Mouse (Mus musculus): ENCODE measurements around the gene Pxmp4. TPM values are rescaled to one million over a fixed set of nuclear protein-coding genes. Genes with fewer than 3 reads are reported as not detected.

Gene Pxmp4
- total RNA-seq, 2 experiments from 2014 or later, result 23.9 to 26.0 TPM

- intact Hi-C loops (cut with DNase I), result loop anchor here (5.0 kb wide), 2 partner anchors 63 to 178 kb away; partner anchors contain the start of genes Actl10 and Cbfa2t2
- no peak for DNase-seq (ENCODE audit: low spot score)
These were observed 11.5 kb upstream of the Pxmp4 start for GRCm38 (mm10) chr2:154614841-154615576.

GRCm38 (mm10) chr2:154613118-154614115 is 9.9 kb upstream of the Pxmp4 start, which contains the start of the genes Zfp341 and 4930519P11Rik:
Zfp341 (plus strand) TSS chr2:154613297.
4930519P11Rik (minus strand) TSS chr2:154613437.
- intact Hi-C loops (cut with DNase I), result loop anchor here (2.0 to 5.0 kb wide), 3 partner anchors 61 to 197 kb away; partner anchors contain the start of genes Actl10 and Cbfa2t2
- peak; percentile 85 for DNase-seq (ENCODE audit: low spot score)

GRCm38 (mm10) chr2:154609050-154609767 is 5.7 kb upstream of the Pxmp4 start:
- no peak for DNase-seq (ENCODE audit: low spot score)
- intact Hi-C loops (cut with DNase I), result no loop called here

GRCm38 (mm10) chr2:154606965-154607364 is 3.5 kb upstream of the Pxmp4 start:
- DNase-seq (ENCODE audit: low spot score), result no peak
- intact Hi-C loops (cut with DNase I), result no loop called here

GRCm38 (mm10) chr2:154604156-154604555 is 648 bp upstream of the Pxmp4 start:
- intact Hi-C loops (cut with DNase I), result no loop called here
- DNase-seq (ENCODE audit: low spot score), result no peak

GRCm38 (mm10) chr2:154603007-154603637 is 386 bp downstream of the Pxmp4 start:
- intact Hi-C loops (cut with DNase I), result no loop called here
- DNase-seq (ENCODE audit: low spot score), result no peak

- intact Hi-C loops (cut with DNase I), result loop anchor here (2.0 kb wide), 1 partner anchor 31 kb away; no protein-coding TSS in a partner anchor
- no peak for DNase-seq (ENCODE audit: low spot score)
These were observed 2.2 kb downstream of the Pxmp4 start for GRCm38 (mm10) chr2:154601324-154601723.

- DNase-seq (ENCODE audit: low spot score), result no peak
- intact Hi-C loops (cut with DNase I), result loop anchor here (2.0 kb wide), 1 partner anchor 30 kb away; no protein-coding TSS in a partner anchor
These were observed 2.9 kb downstream of the Pxmp4 start for GRCm38 (mm10) chr2:154600586-154600985.

GRCm38 (mm10) chr2:154597399-154597798 is 6.1 kb downstream of the Pxmp4 start:
- no peak for DNase-seq (ENCODE audit: low spot score)
- intact Hi-C loops (cut with DNase I), result no loop called here

GRCm38 (mm10) chr2:154595775-154596174 is 7.7 kb downstream of the Pxmp4 start:
- intact Hi-C loops (cut with DNase I), result no loop called here
- no peak for DNase-seq (ENCODE audit: low spot score)

- no peak for DNase-seq (ENCODE audit: low spot score)
- intact Hi-C loops (cut with DNase I), result no loop called here
These were observed 10.5 kb downstream of the Pxmp4 start for GRCm38 (mm10) chr2:154593025-154593424.

- DNase-seq (ENCODE audit: low spot score), result no peak
- intact Hi-C loops (cut with DNase I), result no loop called here
These were observed 12.3 kb downstream of the Pxmp4 start for GRCm38 (mm10) chr2:154591239-154591638.

GRCm38 (mm10) chr2:154589051-154589450 is 14.5 kb downstream of the Pxmp4 start:
- no peak for DNase-seq (ENCODE audit: low spot score)
- intact Hi-C loops (cut with DNase I), result loop anchor here (5.0 kb wide), 1 partner anchor 37 kb away; the partner anchor contains the start of gene Actl10

GRCm38 (mm10) chr2:154586405-154586804 is 17.1 kb downstream of the Pxmp4 start:
- intact Hi-C loops (cut with DNase I), result loop anchor here (5.0 kb wide), 1 partner anchor 34 kb away; the partner anchor contains the start of gene Actl10
- DNase-seq (ENCODE audit: low spot score), result no peak

GRCm38 (mm10) chr2:154584931-154585601 is 18.4 kb downstream of the Pxmp4 start:
- no peak for DNase-seq (ENCODE audit: low spot score)
- intact Hi-C loops (cut with DNase I), result loop anchor here (5.0 kb wide), 1 partner anchor 33 kb away; the partner anchor contains the start of gene Actl10

- intact Hi-C loops (cut with DNase I), result no loop called here
- no peak for DNase-seq (ENCODE audit: low spot score)
These were observed 19.3 kb downstream of the Pxmp4 start for GRCm38 (mm10) chr2:154583906-154584872.

GRCm38 (mm10) chr2:154581421-154581820 is 22.1 kb downstream of the Pxmp4 start:
- intact Hi-C loops (cut with DNase I), result no loop called here
- DNase-seq (ENCODE audit: low spot score), result no peak

Data from heart, postnatal 25 days (tissue).